Mouse (Mus musculus) erythroblast, embryonic 14.5 days (primary cell): ENCODE data around the gene Cst13.

ENCODE experiments used
- GATA1 ChIP-seq: IDR thresholded peaks from 2 replicates; pipeline ENCODE4 v1.6.1; 2012; ENCODE audit warnings: low read length, inconsistent platforms, mixed read lengths
- TAL1 ChIP-seq: IDR thresholded peaks from 3 replicates; pipeline ENCODE4 v1.6.1; 2012; ENCODE audit warnings: low read length, inconsistent platforms, mixed read lengths

DNA sequence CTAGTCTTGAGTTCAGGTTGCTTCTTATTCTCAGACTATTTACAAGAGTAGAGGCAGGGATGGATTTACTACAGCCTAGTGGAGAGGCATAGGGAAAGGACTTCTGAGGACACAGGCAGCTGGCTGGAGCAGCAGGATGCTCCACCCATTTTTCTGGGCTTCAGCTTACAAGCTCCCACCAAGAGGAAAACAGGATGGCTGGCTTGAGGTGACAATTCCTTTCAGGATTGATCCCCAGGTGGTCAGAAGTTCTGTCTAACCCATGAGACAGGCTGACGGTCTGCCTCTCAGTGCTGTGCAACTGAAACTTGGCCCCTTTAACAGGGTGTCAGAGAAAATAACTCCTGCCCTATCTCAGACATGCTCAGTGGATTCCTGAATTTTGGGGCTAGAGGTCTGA, 59.3 kb downstream of the Cst13 start:
- TF ChIP-seq GATA1 = no peak
- TF ChIP-seq TAL1 = no peak
